Mouse (Mus musculus) E14TG2a.4 (cell line): ENCODE results near the gene AU040320.

ENCODE experiments used
- CTCF ChIP-seq: conservative IDR thresholded peaks from 2 replicates; pipeline ENCODE4 v1.5.1; 2014; ENCODE audit warnings: low read length
- POU5F1 ChIP-seq: IDR thresholded peaks from 2 replicates; pipeline ENCODE4 v1.6.1; 2014; ENCODE audit warnings: low read length, borderline replicate concordance

DNA sequence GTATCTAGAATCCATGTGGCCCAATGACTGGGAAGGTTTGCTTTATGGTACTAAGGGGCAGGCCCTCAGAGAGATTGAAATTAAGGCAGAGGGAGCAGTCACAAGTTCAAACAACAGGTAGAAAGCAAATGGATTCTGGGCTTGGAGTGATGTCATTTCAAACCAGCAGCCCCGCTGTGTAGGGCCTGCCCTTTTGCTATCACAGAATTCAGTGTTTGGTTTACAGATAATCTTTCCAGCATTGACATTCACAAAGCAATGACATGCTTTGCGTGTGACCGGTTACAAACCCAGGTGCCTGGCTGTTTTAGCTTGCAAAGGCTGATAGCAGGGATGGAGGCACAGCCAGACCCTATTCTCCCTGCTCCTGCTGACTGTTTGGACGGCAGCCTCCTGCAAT lies 92.3 kb downstream of the AU040320 start:
- TF ChIP-seq CTCF = no peak
- no peak for TF ChIP-seq POU5F1
